Mouse (Mus musculus) limb, embryonic 11.5 days (tissue): Measurements from ENCODE around the gene Gna12. TPM values are rescaled to one million over a fixed set of nuclear protein-coding genes. Genes with fewer than 3 reads are reported as not detected.

Experiments
- ATAC-seq: fragments of 200-750 bp; cut with Nextera tagmentation; 2 replicates; pipeline ENCODE4 v1.8.0; 2017; ENCODE audit warnings: low read depth; ENCODE audit not compliant: insufficient number of reproducible peaks, low FRiP score, low TSS enrichment
- DNase-seq: peaks from one replicate; pipeline ENCODE4 v3.0.0-alpha.2; 2015; ENCODE audit warnings: low spot score
- H3K27ac ChIP-seq: fragments of 300-500 bp; sonication (generic); replicated peaks from 2 replicates; pipeline ENCODE4 v1.5.1; 2014; ENCODE audit warnings: low read depth, mild to moderate bottlenecking, low read length
- H3K27me3 ChIP-seq: fragments of 300-500 bp; sonication (generic); 2 replicates; pipeline ENCODE4 v1.6.1; 2014; ENCODE audit warnings: mild to moderate bottlenecking, low read length, mixed read lengths; ENCODE audit not compliant: control insufficient read depth, insufficient read depth
- H3K36me3 ChIP-seq: fragments of 300-500 bp; sonication (generic); 2 replicates; pipeline ENCODE4 v1.6.1; 2014; ENCODE audit warnings: mild to moderate bottlenecking, low read length, moderate library complexity, mixed read lengths; ENCODE audit not compliant: control insufficient read depth, insufficient read depth
- H3K4me1 ChIP-seq: fragments of 300-500 bp; sonication (generic); 2 replicates; pipeline ENCODE4 v1.6.1; 2014; ENCODE audit warnings: low read length, mixed read lengths; ENCODE audit not compliant: control insufficient read depth, insufficient read depth
- H3K4me2 ChIP-seq: fragments of 300-500 bp; sonication (generic); 2 replicates; pipeline ENCODE4 v1.6.1; 2014; ENCODE audit warnings: low read depth, mild to moderate bottlenecking, moderate library complexity; ENCODE audit not compliant: severe bottlenecking
- H3K4me3 ChIP-seq: fragments of 300-500 bp; sonication (generic); 2 replicates; pipeline ENCODE4 v1.5.1; 2014; ENCODE audit warnings: low read depth, low read length
- H3K9ac ChIP-seq: fragments of 300-500 bp; sonication (generic); 2 replicates; pipeline ENCODE4 v1.6.1; 2014; ENCODE audit warnings: mild to moderate bottlenecking, low read length
- H3K9me3 ChIP-seq: fragments of 300-500 bp; sonication (generic); 2 replicates; pipeline ENCODE4 v1.6.1; 2016; ENCODE audit warnings: low read length; ENCODE audit not compliant: control insufficient read depth
- WGBS: fragments of 180-500 bp; shearing (Covaris S2); extraction: QIAGEN DNeasy Blood & Tissue Kit; methylation state at CpG from one replicate; pipeline ENCODE4 v1.1.7; 2014; 5-methylcytosine and 5-hydroxymethylcytosine counted together
- polyA plus RNA-seq: library from polyadenylated mRNA; unstranded; fragments of >200 nt; fragmentation: Nextera tagmentation; extraction: Ambion mirVana; gene quantifications from 2 replicates; pipeline ENCODE4 v1.2.1, GENCODE M21; 2014

Gna12 gene
- 34.5 and 48.7 TPM in 2 replicates for polyA plus RNA-seq

DNA sequence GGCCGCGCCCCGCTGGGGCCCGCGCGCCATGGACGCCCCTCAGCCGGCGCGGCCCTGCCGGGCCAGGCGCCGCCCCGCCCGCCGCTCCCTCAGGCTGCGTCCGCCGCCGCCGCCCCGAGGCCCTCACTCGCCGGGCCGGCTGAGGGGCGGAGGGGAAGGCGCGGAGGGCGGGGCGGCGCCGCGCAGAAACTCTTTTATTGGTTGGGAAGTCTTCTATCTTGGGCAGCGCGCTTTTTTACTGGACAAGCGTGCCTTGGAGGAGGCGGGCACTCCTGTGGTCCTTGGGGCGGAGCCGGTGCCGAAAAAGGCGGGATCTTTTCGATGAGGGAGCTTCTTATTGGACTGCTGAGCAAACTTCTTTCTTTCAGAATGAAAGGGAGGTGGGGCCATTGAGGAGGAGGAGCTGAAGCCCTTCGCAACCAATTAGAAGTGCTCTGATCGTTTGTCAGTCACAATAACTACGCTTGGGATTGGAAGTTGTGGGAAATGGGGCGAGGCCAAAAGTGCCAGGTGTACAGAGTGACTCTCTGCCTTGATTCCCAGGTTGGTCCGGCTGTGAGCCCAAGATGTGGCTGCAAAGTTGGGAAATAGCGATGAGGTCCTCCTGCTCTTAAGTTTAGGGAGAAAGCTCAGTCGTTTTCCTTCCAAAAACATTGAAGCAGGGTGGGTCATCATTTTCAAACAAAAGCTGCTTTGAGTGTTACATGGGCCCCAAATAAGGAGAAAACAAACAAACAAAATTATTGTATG is at the start of gene Gna12:
Gna12 (minus strand) TSS at position 118 of the 750 bp plus-strand sequence.
- H3K9ac ChIP-seq: peak within 1 kb of the TSS; percentile 79

DNA sequence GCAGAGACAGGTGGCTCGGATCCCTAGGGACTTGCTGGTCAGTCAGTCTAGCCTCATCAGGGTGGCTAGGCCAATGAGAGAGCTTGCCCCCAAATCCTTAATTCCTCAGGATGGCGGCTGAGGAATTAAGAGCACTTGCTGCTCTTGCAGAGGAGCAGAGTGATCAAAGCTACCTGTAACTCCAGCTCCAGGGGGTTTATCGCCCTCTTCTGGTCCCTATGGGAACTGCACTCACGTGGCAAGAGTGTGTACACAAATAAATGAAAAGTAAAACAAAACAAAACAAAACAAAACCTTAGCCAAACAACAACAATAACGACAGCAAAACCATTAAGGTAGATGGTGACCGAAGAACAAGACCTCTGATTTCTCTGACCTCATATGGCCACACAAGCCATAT is 48.4 kb upstream of the Gna12 start:
- Histone ChIP-seq H3K36me3 (no peaks in the 10 kb centered on the region), H3K27me3 (no peaks in the 10 kb centered on the region)

More for the DNA sequence above, at the start of gene Gna12:
- H3K4me2 ChIP-seq: peak within 1 kb of the TSS; percentile 95
- H3K9me3 ChIP-seq: no peaks in the 10 kb centered on the region
- H3K27ac ChIP-seq: peak within 1 kb of the TSS; percentile 36; the same call in 1 of the 2 replicates
- ATAC-seq: peak; percentile 98
- H3K27me3 ChIP-seq: no peaks in the 10 kb centered on the region
- peak; percentile 98 for DNase-seq
- H3K4me1 ChIP-seq: 0 out of 2 replicates have a peak, but pooled peaks cover 3% of the 10 kb centered on the region
- WGBS: under 1% methylated on average over 44 of the region's 49 CpGs
- no peaks in the 10 kb centered on the region for H3K36me3 ChIP-seq
- peak within 1 kb of the TSS; percentile 74 for H3K4me3 ChIP-seq

DNA sequence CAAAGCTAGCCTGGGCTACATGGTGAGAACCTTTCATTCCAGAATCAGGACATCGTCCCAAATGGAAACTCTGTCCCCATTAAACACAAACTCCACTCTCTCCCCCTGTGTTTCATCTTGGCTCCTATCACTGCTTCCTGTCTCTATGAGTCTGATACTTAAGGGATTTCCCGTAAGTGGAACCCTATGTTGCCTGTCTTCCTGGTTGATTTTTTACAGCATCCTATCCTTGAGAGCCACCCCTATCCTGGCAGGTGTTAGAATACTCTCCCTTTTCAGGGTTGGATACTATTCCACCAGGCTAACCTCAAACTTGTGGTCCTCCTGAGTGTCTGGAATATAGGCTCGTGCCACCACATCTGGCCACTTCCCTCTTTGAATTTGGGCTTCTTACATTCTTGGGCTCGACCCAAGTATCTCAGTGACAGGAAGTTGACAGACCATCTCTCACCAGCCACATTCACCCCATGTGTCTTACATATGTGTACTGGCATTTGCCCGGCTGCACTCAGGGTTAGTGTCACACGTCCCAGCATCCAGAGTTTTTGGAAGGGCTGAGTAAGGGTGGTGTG is 43.6 kb upstream of the Gna12 start:
- H3K4me1 ChIP-seq: peaks cover 13% of the 10 kb centered on the region
- no peaks in the 10 kb centered on the region for H3K9me3 ChIP-seq
- H3K27ac ChIP-seq: no peak overlapping the region
- no peak overlapping the region for H3K4me3 ChIP-seq
- WGBS: 75% methylated on average over 6 of the region's 6 CpGs
- H3K9ac ChIP-seq: no peak overlapping the region
- H3K36me3 ChIP-seq: no peaks in the 10 kb centered on the region
- DNase-seq (no peak), ATAC-seq (no peak)
- H3K4me2 ChIP-seq: no peak overlapping the region
- H3K27me3 ChIP-seq: no peaks in the 10 kb centered on the region

More for the DNA sequence above, 48.4 kb upstream of the Gna12 start:
- ATAC-seq (no peak), DNase-seq (no peak)
- Histone ChIP-seq H3K4me3 (no peak overlapping the region), H3K4me2 (no peak overlapping the region), H3K27ac (no peak overlapping the region), H3K9me3 (no peaks in the 10 kb centered on the region), H3K4me1 (no peaks in the 10 kb centered on the region), H3K9ac (no peak overlapping the region)
- WGBS: 67% methylated on average over 6 of the region's 6 CpGs

DNA sequence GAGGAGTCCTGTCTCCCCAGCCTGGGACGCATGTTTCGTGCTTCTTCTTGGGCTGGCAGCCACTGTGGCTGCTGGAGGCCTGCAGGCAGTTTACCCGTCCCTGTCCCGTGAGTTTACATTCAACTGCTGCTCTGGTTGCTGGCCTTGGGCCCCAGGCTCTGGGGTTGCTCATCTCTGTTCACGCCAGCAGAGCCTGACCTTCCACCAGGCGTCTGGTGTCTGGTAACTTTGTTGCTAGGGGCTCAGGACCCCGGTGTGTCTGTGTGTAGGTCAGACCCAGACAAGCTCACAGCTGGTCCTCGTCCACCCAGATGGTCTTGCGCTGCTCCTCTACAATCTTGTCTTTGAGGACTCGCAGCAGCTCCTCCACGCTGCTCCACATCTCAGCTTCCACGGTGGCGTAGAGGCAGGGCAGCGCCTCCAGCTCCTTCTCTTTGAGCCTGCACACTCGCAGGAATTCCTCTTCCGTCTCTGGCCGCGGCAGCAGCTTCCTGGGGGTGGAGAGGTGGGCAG is 42.9 kb upstream of the Gna12 start:
- Histone ChIP-seq H3K4me2 (peak overlapping the region; percentile 29), H3K27ac (no peak overlapping the region; the same call in 1 of the 2 replicates), H3K36me3 (no peaks in the 10 kb centered on the region), H3K4me3 (no peak overlapping the region), H3K4me1 (peaks cover 13% of the 10 kb centered on the region), H3K9me3 (no peaks in the 10 kb centered on the region), H3K9ac (no peak overlapping the region), H3K27me3 (no peaks in the 10 kb centered on the region)
- 10% methylated on average over 18 of the region's 18 CpGs for WGBS
- DNase-seq (peak; percentile 50), ATAC-seq (0 out of 2 replicates have a peak, but pooled peaks have one; percentile 41)

DNA sequence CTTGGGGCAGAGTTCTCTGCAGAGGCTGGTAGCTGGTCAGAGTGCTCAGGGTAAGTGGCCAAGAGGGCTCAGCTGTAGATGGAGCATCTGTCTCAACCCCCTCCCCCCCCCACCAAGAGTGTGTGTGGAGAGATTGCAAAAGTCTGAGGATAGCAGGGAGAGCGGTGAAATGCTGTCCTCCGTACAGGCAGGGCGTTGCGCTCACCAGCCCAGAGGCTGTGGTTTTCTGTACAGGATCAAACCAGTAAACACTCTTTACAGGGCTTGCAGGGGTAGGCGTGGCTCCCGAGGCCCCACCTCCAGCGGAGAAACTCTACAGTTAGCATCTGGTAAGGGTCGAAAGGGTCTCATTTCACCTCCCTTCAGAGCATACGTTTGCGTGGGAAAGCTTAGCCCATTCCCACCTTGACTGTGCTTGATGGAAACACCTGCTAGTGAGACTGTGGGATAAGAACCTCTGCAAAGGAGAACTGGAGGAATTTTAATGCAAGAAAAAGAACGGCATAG is 42.4 kb upstream of the Gna12 start:
- H3K4me1 ChIP-seq: peaks cover 13% of the 10 kb centered on the region
- peak; percentile 78 for DNase-seq
- peak overlapping the region; percentile 29 for H3K4me2 ChIP-seq
- H3K4me3 ChIP-seq: no peak overlapping the region
- 13% methylated on average over 11 of the region's 11 CpGs for WGBS
- H3K9me3 ChIP-seq: no peaks in the 10 kb centered on the region
- peak overlapping the region; percentile 5; the same call in 1 of the 2 replicates for H3K27ac ChIP-seq
- H3K36me3 ChIP-seq: no peaks in the 10 kb centered on the region
- ATAC-seq: peak; percentile 61; the same call in 1 of the 2 replicates
- no peaks in the 10 kb centered on the region for H3K27me3 ChIP-seq
- H3K9ac ChIP-seq: 0 out of 2 replicates have a peak overlapping the region, but pooled peaks have one; percentile 45

DNA sequence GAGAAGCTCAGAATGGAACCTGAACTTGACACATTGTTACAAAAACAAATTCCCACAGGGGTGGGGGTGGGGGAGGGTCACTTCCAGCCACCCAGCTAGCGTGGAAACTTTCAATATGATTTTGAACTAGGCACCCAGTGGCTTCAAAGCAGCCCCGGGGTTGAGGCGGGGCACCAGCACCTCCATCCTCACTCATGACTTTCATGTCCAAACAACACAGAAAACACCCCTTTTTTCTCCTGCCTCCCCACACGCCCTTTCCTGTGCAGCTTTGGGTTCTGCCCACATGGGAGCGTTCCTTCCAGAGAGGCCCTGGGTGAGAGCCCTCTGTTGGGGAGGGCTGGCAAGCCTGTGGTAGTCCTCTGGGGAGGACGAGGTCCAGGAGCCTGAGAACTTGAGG is 41.0 kb upstream of the Gna12 start:
- H3K9ac ChIP-seq: no peak overlapping the region
- no peak for DNase-seq
- H3K9me3 ChIP-seq: no peaks in the 10 kb centered on the region
- no peaks in the 10 kb centered on the region for H3K27me3 ChIP-seq
- WGBS: 68% methylated on average over 6 of the region's 6 CpGs
- no peaks in the 10 kb centered on the region for H3K36me3 ChIP-seq
- H3K4me1 ChIP-seq: peaks cover 13% of the 10 kb centered on the region
- ATAC-seq: no peak
- H3K4me3 ChIP-seq: no peak overlapping the region
- H3K4me2 ChIP-seq: no peak overlapping the region
- no peak overlapping the region for H3K27ac ChIP-seq

DNA sequence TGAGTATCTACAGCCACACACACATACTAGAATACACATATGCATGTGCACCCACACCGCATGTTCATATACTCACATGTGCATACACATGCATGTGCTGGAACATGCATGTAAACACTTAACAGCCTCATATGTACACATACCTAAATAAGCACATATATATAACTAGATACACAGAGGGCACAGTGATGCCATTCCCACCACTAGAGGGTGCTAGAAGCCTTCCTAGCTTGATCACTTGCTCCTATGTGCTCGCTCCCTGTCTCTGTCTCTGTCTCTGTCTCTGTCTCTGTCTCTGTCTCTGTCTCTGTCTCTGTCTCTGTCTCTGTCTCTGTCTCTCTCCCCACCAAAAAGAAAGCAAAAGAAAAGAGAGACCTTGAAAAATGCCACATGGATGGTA is 38.8 kb upstream of the Gna12 start:
- H3K9ac ChIP-seq: no peak overlapping the region
- ATAC-seq (no peak), DNase-seq (peak; percentile 74)
- no peaks in the 10 kb centered on the region for H3K27me3 ChIP-seq
- H3K36me3 ChIP-seq: no peaks in the 10 kb centered on the region
- no peaks in the 10 kb centered on the region for H3K9me3 ChIP-seq
- WGBS: 70% methylated on average over 2 of the region's 2 CpGs
- H3K27ac ChIP-seq: no peak overlapping the region
- no peak overlapping the region for H3K4me2 ChIP-seq
- H3K4me3 ChIP-seq: no peak overlapping the region
- peaks cover 13% of the 10 kb centered on the region for H3K4me1 ChIP-seq

DNA sequence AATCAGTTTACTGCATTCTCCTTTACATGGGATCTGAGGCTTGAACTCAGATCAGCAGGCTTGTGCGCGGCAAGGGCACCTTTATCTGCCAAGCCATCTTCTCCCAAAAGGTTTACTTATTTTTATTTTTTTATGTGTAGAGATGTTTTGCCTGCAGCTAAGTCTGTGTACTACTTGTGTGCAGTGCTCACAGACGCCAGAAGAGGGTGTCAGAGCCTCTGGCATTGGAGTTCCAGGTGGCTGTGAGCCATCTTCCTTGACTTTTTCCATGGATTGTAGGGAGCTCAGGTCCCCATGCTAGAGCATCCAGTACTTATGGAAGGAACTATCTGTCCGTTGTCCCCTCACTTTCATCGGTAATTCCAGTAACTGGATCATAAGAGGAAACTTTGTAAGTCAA is 29.5 kb upstream of the Gna12 start:
- no peaks in the 10 kb centered on the region for H3K36me3 ChIP-seq
- no peak for ATAC-seq
- WGBS: 79% methylated on average over 5 of the region's 5 CpGs
- DNase-seq: no peak
- no peaks in the 10 kb centered on the region for H3K9me3 ChIP-seq
- no peak overlapping the region for H3K4me3 ChIP-seq
- H3K4me1 ChIP-seq: 0 out of 2 replicates have a peak, but pooled peaks cover 3% of the 10 kb centered on the region
- H3K27ac ChIP-seq: no peak overlapping the region
- H3K27me3 ChIP-seq: no peaks in the 10 kb centered on the region
- H3K9ac ChIP-seq: no peak overlapping the region
- no peak overlapping the region for H3K4me2 ChIP-seq
